Mouse (Mus musculus) naive thymus-derived CD4-positive, alpha-beta T cell, adult 2 months (primary cell): ENCODE data around the gene Pla2g4e.

Source experiments
- DNase-seq: peaks from one replicate; pipeline ENCODE4 v3.0.0-alpha.2; 2011; ENCODE audit warnings: low read depth

Pla2g4e gene

DNA sequence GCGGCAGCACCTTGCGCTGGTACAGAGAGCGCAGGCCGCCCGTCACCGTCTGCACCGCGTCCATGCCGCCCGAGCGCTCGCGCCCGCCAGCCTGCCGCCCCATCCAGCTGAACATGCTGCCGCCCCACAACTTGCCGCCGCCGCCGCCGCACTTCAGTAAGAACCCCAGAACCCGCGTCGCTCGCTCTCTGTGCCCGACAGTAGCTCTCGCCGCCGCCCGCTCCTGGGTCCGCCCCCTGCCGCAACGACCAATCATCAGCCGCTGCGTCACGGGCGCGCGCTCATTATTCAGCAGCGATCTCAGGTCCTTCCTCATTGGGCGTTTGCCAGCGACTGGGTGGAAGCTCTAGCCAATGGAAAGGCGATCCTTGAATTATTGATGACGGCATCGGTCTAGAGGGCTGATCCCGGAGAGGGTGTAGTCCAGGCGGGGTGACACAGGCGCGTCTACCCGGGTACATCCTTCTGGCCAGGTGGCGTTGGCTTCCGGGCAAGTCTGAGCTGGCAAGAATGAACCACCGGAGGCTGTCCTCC is 90.7 kb downstream of the Pla2g4e start, which contains the start of gene Ehd4:
TSS of gene Ehd4 (minus strand) at position 246 of the 534 bp plus-strand sequence.
- peak; percentile 99 for DNase-seq

DNA sequence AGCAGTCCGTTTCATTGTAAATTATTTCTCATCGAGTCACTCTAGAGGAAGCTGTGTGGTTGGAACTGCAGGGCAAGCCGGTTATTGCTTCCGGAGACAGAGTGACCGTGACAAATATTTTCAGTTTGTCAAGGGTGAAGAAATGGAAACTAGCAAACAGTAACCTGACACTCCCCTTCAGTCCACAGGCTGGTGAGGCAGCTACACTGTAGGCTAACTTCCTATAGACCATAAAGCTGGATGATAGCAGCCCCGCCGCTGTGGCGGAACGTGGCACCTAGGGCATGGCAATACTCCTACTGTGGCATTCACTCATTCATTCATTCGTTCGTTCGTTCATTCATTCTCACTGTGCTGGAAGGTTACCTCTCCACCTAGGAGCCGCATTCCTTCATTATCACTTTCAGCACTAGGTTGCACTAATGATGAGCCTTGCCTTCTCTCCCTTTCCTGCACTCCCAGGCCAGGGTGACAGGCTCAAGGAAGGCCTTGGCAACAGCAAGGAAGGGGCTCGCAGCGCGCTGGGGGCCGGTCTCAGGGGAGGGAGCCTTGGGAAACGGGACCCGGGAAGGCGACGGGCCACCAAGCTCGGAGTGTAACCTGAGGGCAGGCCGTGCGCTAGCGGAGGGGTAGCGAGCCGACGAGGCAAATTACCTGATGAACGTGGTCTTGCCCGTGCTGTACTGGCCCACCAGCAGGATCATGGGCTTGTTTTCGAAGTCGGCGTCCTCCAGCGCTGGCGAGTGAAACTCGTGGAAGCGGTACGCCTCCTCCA is 91.4 kb downstream of the Pla2g4e start:
- DNase-seq: peak; percentile 53

GRCm38 (mm10) chr2:120150571-120150970 is 94.6 kb downstream of the Pla2g4e start:
- no peak for DNase-seq

GRCm38 (mm10) chr2:120149634-120150033 is 95.5 kb downstream of the Pla2g4e start:
- DNase-seq: no peak

- no peak for DNase-seq
These were observed 97.1 kb downstream of the Pla2g4e start for GRCm38 (mm10) chr2:120147999-120148398.

- DNase-seq: no peak
These were observed 97.8 kb downstream of the Pla2g4e start for GRCm38 (mm10) chr2:120147364-120147763.

- DNase-seq: no peak
These were observed 98.6 kb downstream of the Pla2g4e start for GRCm38 (mm10) chr2:120146543-120146942.

- no peak for DNase-seq
These were observed 100.7 kb downstream of the Pla2g4e start for GRCm38 (mm10) chr2:120144390-120144789.

DNA sequence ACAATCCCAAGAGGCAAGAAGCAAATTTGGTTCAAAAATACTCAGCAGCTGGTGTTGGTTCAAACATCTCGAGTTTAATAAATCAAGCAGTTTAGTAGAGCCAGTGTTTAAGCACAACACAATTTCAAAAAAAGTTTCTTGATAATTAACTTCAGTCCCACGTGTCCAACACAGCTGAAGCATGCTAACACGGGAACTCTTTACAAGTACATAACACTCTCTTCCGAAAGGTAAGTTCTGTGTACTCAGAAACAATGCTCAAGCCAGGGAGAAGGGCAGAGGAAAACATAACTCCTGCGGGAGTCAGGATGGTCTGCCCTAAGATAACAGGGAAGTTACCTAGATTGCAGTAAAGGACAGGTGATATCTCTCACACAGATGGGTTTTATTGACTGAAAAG is 102.8 kb downstream of the Pla2g4e start:
- no peak for DNase-seq

DNA sequence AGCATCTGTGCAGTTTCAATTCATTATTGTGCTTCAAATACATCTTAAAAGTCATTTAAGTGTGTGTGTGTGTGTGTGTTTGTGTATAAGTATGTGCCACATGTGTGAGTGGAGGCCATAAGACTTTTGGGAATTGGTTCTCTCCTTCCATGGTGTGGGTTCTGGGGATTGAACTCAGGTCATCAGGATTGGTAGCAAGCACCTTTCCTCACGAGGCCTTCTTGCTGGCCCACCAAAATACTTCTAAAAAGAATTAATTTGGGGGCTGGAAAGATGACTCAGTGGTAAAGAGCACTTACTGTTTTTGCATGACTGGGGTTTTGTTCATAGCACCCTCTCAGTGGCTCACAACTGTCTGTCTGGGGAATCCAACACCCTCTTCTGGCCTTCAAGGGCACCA is 103.5 kb downstream of the Pla2g4e start:
- no peak for DNase-seq

- DNase-seq: no peak
These were observed 104.8 kb downstream of the Pla2g4e start for GRCm38 (mm10) chr2:120140326-120140725.

DNA sequence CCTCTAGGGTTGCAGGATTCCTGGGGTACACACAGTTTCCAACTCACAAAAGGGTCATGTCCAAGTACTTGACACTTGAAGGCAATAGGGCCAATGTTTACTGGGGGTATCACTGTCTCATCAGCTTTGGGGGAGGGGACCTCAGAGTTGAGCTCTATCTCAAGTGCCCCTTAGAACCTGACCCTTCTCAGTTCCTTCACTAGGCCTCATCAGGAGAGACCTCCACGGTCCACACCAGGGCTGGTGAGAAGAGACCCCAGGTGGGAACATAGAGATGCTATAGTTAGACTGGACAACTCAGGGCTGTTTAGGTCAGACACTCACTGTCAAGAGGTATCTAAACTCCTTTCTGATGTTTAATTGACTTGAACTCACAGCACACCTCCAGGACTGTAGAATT is 106.0 kb downstream of the Pla2g4e start:
- no peak for DNase-seq

GRCm38 (mm10) chr2:120137281-120137680 is 107.9 kb downstream of the Pla2g4e start:
- no peak for DNase-seq

DNA sequence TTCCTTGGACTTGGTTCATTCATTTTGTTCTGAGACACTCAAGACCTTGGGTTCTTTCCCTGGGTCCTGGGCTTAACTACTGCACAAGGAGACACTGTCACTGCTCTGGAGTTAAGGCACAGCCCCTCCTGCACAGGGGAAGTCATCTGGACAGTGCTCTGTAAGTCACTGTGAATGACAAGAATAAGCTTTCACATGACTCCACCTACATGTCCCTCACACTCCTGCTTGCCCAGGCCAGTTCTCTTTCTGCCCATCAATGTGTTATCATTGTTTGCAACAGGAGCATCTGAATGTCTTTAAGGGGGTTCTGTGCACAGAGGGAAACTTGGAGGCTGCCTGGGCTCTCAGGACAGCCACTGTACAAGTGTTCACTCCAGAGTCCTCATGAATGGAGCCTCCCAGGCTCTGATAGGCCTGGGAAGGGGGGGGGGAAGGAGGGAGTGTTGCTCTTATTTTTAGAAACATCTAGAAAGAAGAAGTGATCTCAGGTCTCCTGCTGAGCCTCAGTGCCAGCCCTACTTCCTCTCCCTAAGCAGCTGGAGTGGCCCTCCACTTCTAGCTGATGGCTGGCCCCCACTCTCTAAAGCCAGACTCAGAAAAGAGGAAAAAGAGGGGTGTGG is 110.6 kb downstream of the Pla2g4e start:
- no peak for DNase-seq

DNA sequence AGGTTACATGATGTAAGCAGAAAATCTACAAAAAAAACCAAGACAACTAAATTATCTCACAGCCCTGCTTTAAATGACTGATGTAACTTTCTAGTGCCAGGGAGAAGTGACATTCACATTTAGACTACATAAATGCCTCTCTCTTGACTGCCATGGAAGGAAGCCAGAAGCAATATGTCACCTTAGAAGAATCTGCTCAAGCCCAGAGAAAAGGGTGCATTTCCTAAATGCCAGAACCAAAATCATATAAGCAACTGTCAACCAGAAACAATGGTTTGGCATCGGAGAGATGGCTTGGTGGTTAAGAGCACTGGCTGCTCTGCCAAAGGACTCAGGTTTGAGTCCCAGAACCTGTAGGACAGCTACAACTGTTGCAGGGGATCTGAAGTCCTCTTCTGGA is 113.3 kb downstream of the Pla2g4e start:
- no peak for DNase-seq

- no peak for DNase-seq
These were observed 115.8 kb downstream of the Pla2g4e start for GRCm38 (mm10) chr2:120129252-120129908.

DNA sequence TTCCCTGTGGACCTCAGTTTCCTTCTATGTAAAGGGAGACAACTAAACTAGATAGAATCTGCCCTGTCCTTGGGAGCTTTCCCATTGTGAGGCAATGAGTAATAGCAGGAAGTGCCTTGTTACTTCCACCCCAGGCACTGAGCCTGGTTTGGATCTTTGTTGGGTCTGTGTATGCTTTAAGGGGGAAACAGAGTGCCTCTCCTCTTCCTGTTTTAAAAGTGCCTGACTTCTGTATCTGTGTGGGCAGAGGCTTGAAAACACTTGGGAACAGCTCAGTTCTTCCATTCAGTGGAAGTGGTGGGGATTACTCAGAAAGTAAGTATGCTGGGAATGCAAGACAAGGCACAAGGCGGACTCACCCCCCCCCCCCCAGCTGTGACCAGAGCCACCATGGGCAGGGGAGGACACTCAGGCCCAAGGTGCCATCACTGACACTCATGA is 116.5 kb downstream of the Pla2g4e start:
- DNase-seq: no peak

DNA sequence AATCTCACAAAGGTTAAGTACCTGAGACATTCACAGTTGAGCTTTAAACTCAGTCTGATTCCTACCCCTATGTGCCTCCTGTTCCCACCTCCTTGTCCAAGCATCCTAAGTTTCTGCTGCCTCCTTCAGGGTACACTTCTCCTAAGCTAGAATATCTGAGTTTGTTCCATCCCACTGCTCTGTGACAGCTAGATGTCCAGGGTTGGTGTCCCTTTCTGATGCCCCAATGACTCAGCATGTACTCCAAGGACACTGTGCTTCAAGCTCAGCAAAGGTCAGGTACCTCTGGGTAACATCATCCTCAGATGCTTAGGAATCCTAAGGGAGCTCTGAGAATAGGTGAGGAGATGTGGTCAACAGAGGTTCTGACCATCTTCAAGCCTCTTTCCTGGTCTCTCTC is 117.1 kb downstream of the Pla2g4e start:
- DNase-seq: no peak

DNA sequence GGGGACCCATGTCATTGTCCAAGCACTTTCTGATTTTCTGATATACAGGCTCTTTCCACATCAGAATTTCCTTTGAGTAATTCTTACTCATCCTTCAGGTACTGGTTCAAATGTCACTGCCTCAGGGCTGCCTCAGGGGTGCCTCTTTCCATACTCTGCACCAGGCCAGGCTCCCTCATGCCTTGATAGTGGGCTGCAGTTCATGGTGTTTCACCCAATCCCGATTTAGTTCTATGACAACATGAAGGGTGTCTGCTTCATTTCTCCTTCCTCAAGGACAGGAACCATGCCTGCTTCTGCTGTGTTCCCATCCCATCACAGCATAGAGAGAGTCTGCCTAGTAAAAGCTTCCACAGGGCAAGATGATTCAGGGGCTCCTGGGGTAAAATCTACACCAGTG is 118.2 kb downstream of the Pla2g4e start:
- DNase-seq: no peak

GRCm38 (mm10) chr2:120126408-120126807 is 118.7 kb downstream of the Pla2g4e start:
- no peak for DNase-seq

GRCm38 (mm10) chr2:120125461-120125860 is 119.7 kb downstream of the Pla2g4e start:
- DNase-seq: no peak

DNA sequence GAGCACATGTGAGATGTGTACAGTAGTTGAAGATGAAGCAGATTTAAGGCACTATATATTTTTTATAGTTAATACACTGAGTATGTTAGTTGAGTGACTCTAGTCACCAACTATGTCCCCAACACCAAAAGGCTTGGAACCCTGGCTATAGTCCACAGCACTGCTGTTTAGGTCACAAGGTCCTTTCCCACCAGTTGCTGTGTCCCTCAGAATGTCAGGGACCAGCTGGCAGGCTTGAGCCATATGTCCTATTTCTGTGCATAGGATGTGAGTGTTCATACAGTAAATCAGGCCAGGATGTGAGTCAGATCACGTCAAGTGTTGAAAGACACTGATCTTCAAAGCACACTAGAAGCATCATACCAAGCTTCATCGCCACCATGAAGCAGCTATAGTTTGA is 120.2 kb downstream of the Pla2g4e start:
- no peak for DNase-seq

GRCm38 (mm10) chr2:120124096-120124495 is 121.0 kb downstream of the Pla2g4e start:
- no peak for DNase-seq
